Mouse (Mus musculus): ENCODE measurements around the gene Cygb. TPM values are rescaled to one million over a fixed set of nuclear protein-coding genes. Genes with fewer than 3 reads are reported as not detected.

Gene Cygb
- total and polyA plus RNA-seq, 3 experiments: 2.2 to 8.7 TPM; not detected in 1

DNA sequence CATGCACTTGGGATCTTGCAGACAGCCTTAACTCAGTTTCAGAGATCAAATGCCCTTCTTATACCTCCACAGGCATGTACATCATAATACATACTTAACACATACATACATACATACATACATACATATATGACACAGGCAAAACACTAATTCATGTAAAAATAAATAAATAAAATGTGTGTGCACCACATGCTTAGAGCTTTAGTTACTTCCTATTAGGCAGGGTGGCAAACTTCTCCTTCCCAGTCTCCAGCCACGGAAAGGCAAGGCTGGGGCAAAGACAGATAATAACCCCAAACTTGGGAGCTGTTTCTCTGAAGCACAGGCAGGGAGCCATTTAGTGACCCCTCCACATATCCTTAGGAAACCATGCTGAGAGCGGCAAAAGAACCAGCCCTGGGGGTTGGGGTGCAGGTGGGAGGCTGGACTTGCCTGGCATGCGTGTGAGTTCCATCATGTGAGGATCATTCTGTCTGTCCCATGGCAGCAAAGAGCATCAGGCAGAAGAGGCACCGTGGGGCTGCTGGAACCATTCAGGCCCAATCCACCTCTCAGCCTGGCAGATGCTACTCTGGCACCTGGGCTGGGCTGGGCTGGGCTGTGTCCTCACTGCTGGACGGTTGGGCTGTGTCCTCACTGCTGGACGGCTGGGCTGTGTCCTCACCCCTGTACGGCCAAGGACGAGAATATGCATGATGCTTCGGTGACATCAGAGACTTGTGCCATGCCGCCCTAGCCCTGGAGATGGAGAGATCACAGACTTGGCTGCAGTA is 27.6 kb downstream of the Cygb start, which contains the start of gene Rhbdf2:
TSS of gene Rhbdf2 (minus strand) at position 721 of the 773 bp plus-strand sequence.
- peaks cover 0 to 7% of the 10 kb centered on the region in 2 experiments; a peak in 1 of 4 replicates for H3K36me3 ChIP-seq (ENCODE audit: control insufficient read depth in 1 of 2, insufficient read depth in 2 of 2, low read length in 2 of 2)
- H3K79me2 ChIP-seq (ENCODE audit: control insufficient read depth, insufficient read depth, low read length, poor library complexity): peaks cover 6% of the 10 kb centered on the region; the same call in 1 of the 2 replicates
- H3K9ac ChIP-seq (ENCODE audit: control insufficient read depth, low read depth, low read length, poor library complexity, severe bottlenecking): peak within 1 kb of the TSS; percentile 48
- DNase-seq (ENCODE audit: low read depth, low spot score): peak; percentile 83
- no peaks in the 10 kb centered on the region for H3K27me3 ChIP-seq (ENCODE audit: control insufficient read depth in 1 of 2, insufficient read depth in 2 of 2, low read length in 2 of 2)
- H3K4me1 ChIP-seq (ENCODE audit: control insufficient read depth in 1 of 2, insufficient read depth in 2 of 2, low read length in 2 of 2): peaks cover 15 to 44% of the 10 kb centered on the region in 2 experiments
- no peak for TF ChIP-seq UBTF (IDR thresholded peaks at IDR 0.05; ENCODE audit: borderline replicate concordance, insufficient read depth, low read depth, low read length)
- TF ChIP-seq NRF1 (IDR thresholded peaks at IDR 0.05; ENCODE audit: insufficient read depth, low read depth, low read length, poor library complexity, severe bottlenecking): 0 out of 2 replicates have a peak, but pooled peaks have one; percentile 20
- no peak for TF ChIP-seq SMC3 (IDR thresholded peaks at IDR 0.05; ENCODE audit: low read depth, low read length)
- TF ChIP-seq KAT2A (conservative IDR thresholded peaks at IDR 0.05; ENCODE audit: low read depth, low read length): no peak; the same call in 1 of the 2 replicates
- 0 out of 4 replicates have a peak, but pooled peaks of 1 of the 2 experiments have one; percentile 17 for TF ChIP-seq EP300 (IDR thresholded peaks at IDR 0.05; ENCODE audit: low read depth in 1 of 2, low read length in 2 of 2)
- peak; percentile 94 to 95 for TF ChIP-seq POLR2A (IDR thresholded peaks at IDR 0.05; ENCODE audit: control insufficient read depth in 1 of 2, insufficient read depth in 1 of 2, low read depth in 1 of 2, low read length in 2 of 2, poor library complexity in 1 of 2)
- TF ChIP-seq TCF12 (IDR thresholded peaks at IDR 0.05; ENCODE audit: low read depth, low read length): peak; percentile 6; the same call in 1 of the 2 replicates
- no peak for TF ChIP-seq ZC3H11A (IDR thresholded peaks at IDR 0.05; ENCODE audit: low read depth, low read length)
- peak; percentile 8; the same call in 1 of the 2 replicates for TF ChIP-seq MXI1 (IDR thresholded peaks at IDR 0.05; ENCODE audit: low read depth, low read length)
- TF ChIP-seq ZNF384 (IDR thresholded peaks at IDR 0.05; ENCODE audit: low read depth, low read length): 0 out of 2 replicates have a peak, but pooled peaks have one; percentile 25
- 0 out of 2 replicates have a peak, but pooled peaks have one; percentile 17 for TF ChIP-seq SIN3A (IDR thresholded peaks at IDR 0.05; ENCODE audit: low read length)
- TF ChIP-seq POLR2AphosphoS2 (IDR thresholded peaks at IDR 0.05; ENCODE audit: low read length): peak; percentile 94
- TF ChIP-seq CTCF (IDR thresholded peaks at IDR 0.05 in 2 of 3, conservative IDR thresholded peaks at IDR 0.05 in 1 of 3; ENCODE audit: control insufficient read depth in 1 of 3, insufficient read depth in 1 of 3, low read depth in 2 of 3, low read length in 3 of 3, poor library complexity in 1 of 3, severe bottlenecking in 1 of 3): no peak
- peak; percentile 86 for TF ChIP-seq ETS1 (IDR thresholded peaks at IDR 0.05; ENCODE audit: low read depth, low read length)
- no peak for TF ChIP-seq MAFK (IDR thresholded peaks at IDR 0.05; ENCODE audit: borderline replicate concordance, low read depth, low read length)
- no peak for TF ChIP-seq CHD1 (IDR thresholded peaks at IDR 0.05; ENCODE audit: low read depth, low read length)
- no peak for TF ChIP-seq E2F4 (IDR thresholded peaks at IDR 0.05; ENCODE audit: borderline replicate concordance, low read depth, low read length)
- peak; percentile 100 for TF ChIP-seq ZMIZ1 (IDR thresholded peaks at IDR 0.05; ENCODE audit: low read depth, low read length)
- TF ChIP-seq MEF2A (IDR thresholded peaks at IDR 0.05; ENCODE audit: extremely low read depth, insufficient replicate concordance, low read depth, low read length, poor library complexity, severe bottlenecking): no peak
- TF ChIP-seq ELF1 (IDR thresholded peaks at IDR 0.05; ENCODE audit: low read depth, low read length): 0 out of 2 replicates have a peak, but pooled peaks have one; percentile 15
- 0 out of 2 replicates have a peak, but pooled peaks have one; percentile 3 for TF ChIP-seq USF1 (IDR thresholded peaks at IDR 0.05; ENCODE audit: low read depth, low read length)
- TF ChIP-seq TBP (IDR thresholded peaks at IDR 0.05; ENCODE audit: low read depth, low read length): peak; percentile 97
- no peak for TF ChIP-seq ZKSCAN1 (IDR thresholded peaks at IDR 0.05; ENCODE audit: low read depth, low read length)
- peak; percentile 61; the same call in 1 of the 2 replicates for TF ChIP-seq HCFC1 (IDR thresholded peaks at IDR 0.05; ENCODE audit: low read depth, low read length)
- no peak for TF ChIP-seq USF2 (IDR thresholded peaks at IDR 0.05; ENCODE audit: borderline replicate concordance in 1 of 2, insufficient read depth in 1 of 2, low read depth in 1 of 2, low read length in 2 of 2)
- TF ChIP-seq NELFE (IDR thresholded peaks at IDR 0.05; ENCODE audit: low read depth, low read length): peak; percentile 60; the same call in 1 of the 2 replicates
- TF ChIP-seq RAD21 (IDR thresholded peaks at IDR 0.05; ENCODE audit: low read depth, low read length): no peak
- TF ChIP-seq JUND (IDR thresholded peaks at IDR 0.05; ENCODE audit: low read depth, low read length): no peak
- TF ChIP-seq BHLHE40 (IDR thresholded peaks at IDR 0.05; ENCODE audit: borderline replicate concordance, low read depth, low read length): no peak
- TF ChIP-seq TAL1 (IDR thresholded peaks at IDR 0.05; ENCODE audit: low read length): no peak
- peak; percentile 64; the same call in 1 of the 2 replicates for TF ChIP-seq MAX (IDR thresholded peaks at IDR 0.05; ENCODE audit: low read length)
- peak; percentile 91 for TF ChIP-seq POLR2AphosphoS5 (IDR thresholded peaks at IDR 0.05; ENCODE audit: borderline replicate concordance, low read depth, low read length)
- TF ChIP-seq MYB (IDR thresholded peaks at IDR 0.05; ENCODE audit: low read depth, low read length): no peak
- peak; percentile 68; the same call in 1 of the 2 replicates for TF ChIP-seq MYC (IDR thresholded peaks at IDR 0.05; ENCODE audit: low read depth, low read length)
- no peaks in the 10 kb centered on the region for H3K9me3 ChIP-seq (replicated peaks; ENCODE audit: insufficient read depth, low read length)
- H3K4me3 ChIP-seq (ENCODE audit: control insufficient read depth in 1 of 2, insufficient read depth in 1 of 2, low read depth in 2 of 2, low read length in 2 of 2): peak within 1 kb of the TSS; percentile 41 to 45
- H3K27ac ChIP-seq (ENCODE audit: control insufficient read depth, low read depth, low read length): peak within 1 kb of the TSS; percentile 40
